Comparison of ENCODE assay signal across 23 mouse cellular contexts in genomic region chr14:106267679-106268561, GRCm38 (mm10).
DNase-seq lines count a peak whose midpoint lies in the region; ATAC-seq lines count a peak whose summit lies in the region.
"Had no signal": no experiment of that assay in that cellular context is flagged by ENCODE, and none has a peak within 500 bp of the region (broad histone marks: within the 10 kb centered on the region; RNA-seq: fewer than 3 reads in every experiment).

No protein-coding gene starts in this region.

- no peak overlapping the region for H3K9ac ChIP-seq in embryonic facial prominence, embryonic 14.5 days (ENCODE audit: low read depth, low read length)
- no peak overlapping the region for H3K9ac ChIP-seq in limb, embryonic 12.5 days (replicated peaks)
- H3K9ac ChIP-seq: forebrain, embryonic 13.5 days; heart, embryonic 15.5 days; hindbrain, embryonic 13.5 days; liver, embryonic 15.5 days had no signal

- H3K36me3 ChIP-seq in embryonic facial prominence, embryonic 14.5 days (ENCODE audit: control insufficient read depth, insufficient read depth, low read length) = no peaks in the 10 kb centered on the region
- no peaks in the 10 kb centered on the region for H3K36me3 ChIP-seq in limb, embryonic 12.5 days
- H3K36me3 ChIP-seq: G1E; heart, embryonic 15.5 days; hindbrain, embryonic 13.5 days; liver, embryonic 15.5 days had no signal

- no peak overlapping the region for H3K27ac ChIP-seq in embryonic facial prominence, embryonic 14.5 days (replicated peaks; ENCODE audit: low read depth, low read length)
- no peak overlapping the region for H3K27ac ChIP-seq in limb, embryonic 12.5 days
- H3K27ac ChIP-seq: forebrain, embryonic 13.5 days; heart, embryonic 15.5 days; hindbrain, embryonic 13.5 days; kidney, postnatal 0 days; liver, embryonic 15.5 days had no signal

- no peak overlapping the region for H3K4me2 ChIP-seq in embryonic facial prominence, embryonic 14.5 days (ENCODE audit: low read depth, low read length)
- H3K4me2 ChIP-seq in limb, embryonic 12.5 days = no peak overlapping the region
- H3K4me2 ChIP-seq: forebrain, embryonic 13.5 days; heart, embryonic 15.5 days; hindbrain, embryonic 13.5 days; liver, embryonic 15.5 days; midbrain, embryonic 11.5 days had no signal

- peaks cover 18% of the 10 kb centered on the region for H3K4me1 ChIP-seq in embryonic facial prominence, embryonic 14.5 days (ENCODE audit: control insufficient read depth, insufficient read depth, low read length)
- peaks cover 19% of the 10 kb centered on the region for H3K4me1 ChIP-seq in limb, embryonic 12.5 days (replicated peaks)
- H3K4me1 ChIP-seq: forebrain, embryonic 13.5 days; heart, embryonic 15.5 days; hindbrain, embryonic 13.5 days; liver, embryonic 15.5 days had no signal

- 53% methylated on average over 12 of the region's 12 CpGs for WGBS in embryonic facial prominence, embryonic 14.5 days
- 54% methylated on average over 12 of the region's 12 CpGs for WGBS in limb, embryonic 12.5 days

- no peaks in the 10 kb centered on the region for H3K27me3 ChIP-seq in embryonic facial prominence, embryonic 14.5 days (replicated peaks; ENCODE audit: control insufficient read depth, insufficient read depth, low read length)
- no peaks in the 10 kb centered on the region for H3K27me3 ChIP-seq in limb, embryonic 12.5 days
- H3K27me3 ChIP-seq: CH12.LX; forebrain, embryonic 13.5 days; heart, embryonic 15.5 days; hindbrain, embryonic 13.5 days; liver, embryonic 15.5 days; Patski had no signal

- no peaks in the 10 kb centered on the region for H3K9me3 ChIP-seq in embryonic facial prominence, embryonic 14.5 days (ENCODE audit: control insufficient read depth, low read length)
- H3K9me3 ChIP-seq in limb, embryonic 12.5 days = no peaks in the 10 kb centered on the region
- H3K9me3 ChIP-seq: forebrain, embryonic 13.5 days; heart, embryonic 15.5 days; hindbrain, embryonic 13.5 days; liver, embryonic 15.5 days had no signal

- ATAC-seq in embryonic facial prominence, embryonic 14.5 days (ENCODE audit: low read depth) = peak; percentile 54
- peak; percentile 72; the same call in 1 of the 2 replicates for ATAC-seq in limb, embryonic 12.5 days (ENCODE audit: insufficient number of reproducible peaks, insufficient read depth, low FRiP score, low TSS enrichment, low read depth)
- ATAC-seq: forebrain, embryonic 13.5 days; Patski had no signal

- DNase-seq in gastrocnemius, adult 18-20 months (ENCODE audit: low spot score) = peak; percentile 15
- no peak for DNase-seq in gastrocnemius, postnatal 10 days
- peak; percentile 0 to 36 for DNase-seq in adrenal gland, postnatal 36 days
- peak; percentile 43 for DNase-seq in embryonic facial prominence, embryonic 14.5 days (ENCODE audit: low spot score)
- no peak for DNase-seq in frontal cortex, postnatal 36 days (ENCODE audit: low spot score in 2 of 2)
- DNase-seq in lung, adult 18-20 months = no peak
- DNase-seq: B cell, adult 2 months; cerebellum, adult 9-10 months; heart, postnatal 36 days; kidney, adult 11 months; left cerebral cortex, postnatal 4 days; lung, postnatal 10 days; thymus, adult 2 months had no signal

- H3K4me3 ChIP-seq in embryonic facial prominence, embryonic 14.5 days (ENCODE audit: low read depth, low read length) = no peak overlapping the region
- no peak overlapping the region for H3K4me3 ChIP-seq in limb, embryonic 12.5 days (replicated peaks)
- H3K4me3 ChIP-seq: forebrain, embryonic 13.5 days; heart, embryonic 15.5 days; hindbrain, embryonic 13.5 days; liver, embryonic 15.5 days had no signal

Comparison
In these comparisons a context has a peak if more than half of its experiments do, and no peak if none do; other contexts are left out.
1. DNase-seq: peak in gastrocnemius, adult 18-20 months (single experiment), adrenal gland, postnatal 36 days (2 of 2) and embryonic facial prominence, embryonic 14.5 days (single experiment); none in gastrocnemius, postnatal 10 days (single experiment), frontal cortex, postnatal 36 days (0 of 2) and lung, adult 18-20 months (0 of 2).